Mouse (Mus musculus) inflammation-experienced regulatory T-cells (primary cell): ENCODE data around the gene Abhd13. TPM values are rescaled to one million over a fixed set of nuclear protein-coding genes. Genes with fewer than 3 reads are reported as not detected.

Experiments
- polyA plus RNA-seq, 2 experiments: library from polyadenylated mRNA; unstranded; fragments of 100-300 nt; shearing (Covaris generic); gene quantifications; one replicate each; pipeline ENCODE4 v1.2.1; 2017

The Abhd13 gene
- polyA plus RNA-seq = 10 to 100 TPM; 18.5 to 22.6 TPM

GRCm38 (mm10) chr8:9977573-9978314 lies at the start of gene Abhd13, which contains the start of gene Lig4:
TSS of gene Abhd13 (plus strand) at chr8:9977707.
TSS of gene Lig4 (minus strand) at chr8:9977686.

GRCm38 (mm10) chr8:10006156-10006985 lies 28.9 kb downstream of the Abhd13 start, which contains the start of gene Tnfsf13b:
TSS of gene Tnfsf13b (plus strand) at chr8:10006467.

Other genes starting within 250 kb of the Abhd13 start
- 1 to 10 TPM in 1 of 2 experiments, under 1 TPM in 1; 0.12 to 1.4 TPM for gene Fam155a, start 206.5 kb upstream of the Abhd13 start, polyA plus RNA-seq
- not detected for gene Gm10217, start 113.5 kb upstream of the Abhd13 start, polyA plus RNA-seq
- gene Lig4, start within 50 bp of the Abhd13 start, polyA plus RNA-seq = 1 to 10 TPM; 4.2 to 4.8 TPM
- 10 to 100 TPM in 1 of 2 experiments, 1 to 10 TPM in 1; 5.4 to 13.6 TPM for gene Tnfsf13b, start 28.8 kb downstream of the Abhd13 start, polyA plus RNA-seq
- gene Myo16, start 176.2 kb downstream of the Abhd13 start, polyA plus RNA-seq = 1 to 10 TPM in 1 of 2 experiments, under 1 TPM in 1; 0.11 to 1.3 TPM